Mouse (Mus musculus) cerebellum, adult 2 months (tissue): ENCODE measurements around the gene Trim2.

Experiments used
- CTCF ChIP-seq: fragments of 200-500 bp; IDR thresholded peaks from 2 replicates; pipeline ENCODE4 v1.5.1; 2011; ENCODE audit warnings: low read depth, mild to moderate bottlenecking, control low read depth, low read length, moderate library complexity, borderline replicate concordance; ENCODE audit not compliant: insufficient read depth
- POLR2A ChIP-seq: fragments of 200-500 bp; IDR thresholded peaks from 2 replicates; pipeline ENCODE4 v1.6.1; 2011; ENCODE audit warnings: low read length, control low read depth, borderline replicate concordance; ENCODE audit not compliant: insufficient read depth

DNA sequence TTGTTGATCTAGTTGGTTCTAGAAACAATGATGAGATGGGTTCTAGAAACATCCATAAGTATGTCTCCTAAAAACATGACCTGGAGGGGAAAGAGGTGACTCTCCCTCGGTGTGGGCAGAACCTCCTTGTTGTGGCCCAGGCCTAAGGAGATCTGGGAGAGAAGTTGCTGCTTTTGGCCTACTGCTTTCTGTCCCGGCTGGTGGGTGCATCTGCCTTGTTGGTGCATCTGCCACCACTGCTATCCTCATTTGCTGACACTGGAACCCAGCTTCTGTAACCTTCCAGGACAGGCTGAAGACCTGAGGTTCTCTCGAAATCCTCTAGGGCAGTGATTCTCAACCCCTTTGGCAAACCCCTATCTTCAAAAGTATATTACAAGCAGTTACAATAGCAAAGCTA, 141.3 kb downstream of the Trim2 start:
- no peak for TF ChIP-seq CTCF
- no peak for TF ChIP-seq POLR2A
